Mouse (Mus musculus) forebrain, embryonic 14.5 days (tissue): ENCODE measurements at regions not wholly inside any gene's neighbourhood (a gene's known extent, or its start where the extent isn't known, plus 50 kb on each side); places are given as distances from the start of the nearest gene placed in this dataset.

ENCODE experiments used
- ATAC-seq: fragments of 200-750 bp; cut with Nextera tagmentation; 2 replicates; pipeline ENCODE4 v1.8.0; 2017; ENCODE audit warnings: mild to moderate bottlenecking, moderate library complexity
- DNase-seq: peaks from one replicate; pipeline ENCODE4 v3.0.0-alpha.2; 2015; ENCODE audit warnings: low spot score
- H3K27ac ChIP-seq: fragments of 300-500 bp; sonication (generic); 2 replicates; pipeline ENCODE4 v1.5.1; 2014; ENCODE audit warnings: low read depth, mild to moderate bottlenecking, control low read depth, low read length, moderate library complexity
- H3K27me3 ChIP-seq: fragments of 300-500 bp; sonication (generic); replicated peaks from 2 replicates; pipeline ENCODE4 v1.6.1; 2014; ENCODE audit warnings: low read length, control low read depth, mixed read lengths; ENCODE audit not compliant: control insufficient read depth, insufficient read depth
- H3K36me3 ChIP-seq: fragments of 300-500 bp; sonication (generic); 2 replicates; pipeline ENCODE4 v1.6.1; 2014; ENCODE audit warnings: low read length, control low read depth; ENCODE audit not compliant: control insufficient read depth, insufficient read depth
- H3K4me1 ChIP-seq: fragments of 300-500 bp; sonication (generic); 2 replicates; pipeline ENCODE4 v1.6.1; 2014; ENCODE audit warnings: antibody characterized with exemption, low read length, control low read depth; ENCODE audit not compliant: control insufficient read depth, insufficient read depth
- H3K4me2 ChIP-seq: fragments of 300-500 bp; sonication (generic); 2 replicates; pipeline ENCODE4 v1.6.1; 2014; ENCODE audit warnings: mild to moderate bottlenecking, control low read depth, low read length
- H3K4me3 ChIP-seq: fragments of 300-500 bp; sonication (generic); 2 replicates; pipeline ENCODE4 v1.5.1; 2014; ENCODE audit warnings: low read depth, low read length, control low read depth
- H3K9ac ChIP-seq: fragments of 300-500 bp; sonication (generic); 2 replicates; pipeline ENCODE4 v1.6.1; 2014; ENCODE audit warnings: mild to moderate bottlenecking, low read length, control low read depth, moderate library complexity
- H3K9me3 ChIP-seq: fragments of 300-500 bp; sonication (generic); replicated peaks from 2 replicates; pipeline ENCODE4 v1.6.1; 2016; ENCODE audit warnings: low read length, control low read depth, mixed read lengths; ENCODE audit not compliant: control insufficient read depth
- whole genome bisulfite sequencing: fragments of 180-500 bp; shearing (Covaris S2); extraction: QIAGEN DNeasy Blood & Tissue Kit; methylation state at CpG from one replicate; pipeline ENCODE4 v1.1.7; 2014; 5-methylcytosine and 5-hydroxymethylcytosine counted together

DNA sequence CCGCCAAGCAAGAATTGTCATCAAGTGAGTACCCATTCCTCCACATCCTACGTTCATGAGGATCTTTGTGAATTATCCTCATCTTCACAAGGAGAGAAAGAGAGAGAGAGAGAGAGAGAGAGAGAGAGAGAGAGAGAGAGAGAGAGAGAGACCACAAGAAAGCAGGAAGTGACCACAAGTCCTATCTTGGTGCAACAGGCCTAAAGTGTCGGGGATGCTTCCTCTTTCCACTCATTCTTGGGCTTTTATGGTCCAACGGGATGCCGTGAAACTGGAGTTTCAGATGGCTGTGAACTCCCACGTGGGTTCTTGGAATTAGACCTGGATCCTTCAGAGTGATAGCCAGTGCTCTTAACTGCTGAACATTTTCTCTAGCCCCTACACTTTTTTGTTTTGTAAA is 53.1 kb upstream of the Rai14 start:
- WGBS, result 93% methylated on average over 6 of the region's 6 CpGs
- DNase-seq (no peak), ATAC-seq (no peak)
- no peaks in the 10 kb centered on the region for H3K27me3 ChIP-seq
- no peak overlapping the region for H3K9ac ChIP-seq
- H3K4me2 ChIP-seq, result no peak overlapping the region
- no peaks in the 10 kb centered on the region for H3K4me1 ChIP-seq
- no peaks in the 10 kb centered on the region for H3K36me3 ChIP-seq
- H3K9me3 ChIP-seq, result no peaks in the 10 kb centered on the region
- no peak overlapping the region for H3K4me3 ChIP-seq
- H3K27ac ChIP-seq, result no peak overlapping the region

GRCm38 (mm10) chr15:10770410-10771310 is 56.2 kb upstream of the Rai14 start:
- Histone ChIP-seq H3K27ac (no peak overlapping the region), H3K9ac (no peak overlapping the region), H3K4me3 (no peak overlapping the region), H3K4me2 (no peak overlapping the region), H3K9me3 (no peaks in the 10 kb centered on the region), H3K36me3 (no peaks in the 10 kb centered on the region), H3K27me3 (no peaks in the 10 kb centered on the region), H3K4me1 (no peaks in the 10 kb centered on the region)
- ATAC-seq, result no peak
- WGBS, result 84% methylated on average over 5 of the region's 5 CpGs
- DNase-seq, result no peak

GRCm38 (mm10) chr15:10771311-10771690 is 56.9 kb upstream of the Rai14 start:
- Histone ChIP-seq H3K4me3 (no peak overlapping the region), H3K4me1 (no peaks in the 10 kb centered on the region), H3K36me3 (no peaks in the 10 kb centered on the region), H3K9me3 (no peaks in the 10 kb centered on the region), H3K27me3 (no peaks in the 10 kb centered on the region), H3K4me2 (no peak overlapping the region), H3K9ac (no peak overlapping the region), H3K27ac (no peak overlapping the region)
- no peak for DNase-seq
- no peak for ATAC-seq
- 63% methylated on average over 4 of the region's 4 CpGs for WGBS

- Histone ChIP-seq H3K4me2 (no peak overlapping the region), H3K9ac (no peak overlapping the region), H3K9me3 (no peaks in the 10 kb centered on the region), H3K27me3 (no peaks in the 10 kb centered on the region), H3K4me3 (no peak overlapping the region), H3K27ac (no peak overlapping the region), H3K4me1 (no peaks in the 10 kb centered on the region), H3K36me3 (no peaks in the 10 kb centered on the region)
- no peak for DNase-seq
- WGBS, result 89% methylated on average over 13 of the region's 13 CpGs
- no peak for ATAC-seq
Observed at GRCm38 (mm10) chr15:10779941-10780620, 65.7 kb upstream of the Rai14 start.

GRCm38 (mm10) chr15:10789371-10789770 is 74.9 kb upstream of the Rai14 start:
- Histone ChIP-seq H3K27ac (no peak overlapping the region), H3K4me1 (no peaks in the 10 kb centered on the region), H3K9ac (no peak overlapping the region), H3K4me3 (no peak overlapping the region), H3K27me3 (no peaks in the 10 kb centered on the region), H3K4me2 (no peak overlapping the region), H3K9me3 (no peaks in the 10 kb centered on the region), H3K36me3 (no peaks in the 10 kb centered on the region)
- DNase-seq, result no peak
- no peak for ATAC-seq
- WGBS, result 68% methylated on average over 6 of the region's 6 CpGs

DNA sequence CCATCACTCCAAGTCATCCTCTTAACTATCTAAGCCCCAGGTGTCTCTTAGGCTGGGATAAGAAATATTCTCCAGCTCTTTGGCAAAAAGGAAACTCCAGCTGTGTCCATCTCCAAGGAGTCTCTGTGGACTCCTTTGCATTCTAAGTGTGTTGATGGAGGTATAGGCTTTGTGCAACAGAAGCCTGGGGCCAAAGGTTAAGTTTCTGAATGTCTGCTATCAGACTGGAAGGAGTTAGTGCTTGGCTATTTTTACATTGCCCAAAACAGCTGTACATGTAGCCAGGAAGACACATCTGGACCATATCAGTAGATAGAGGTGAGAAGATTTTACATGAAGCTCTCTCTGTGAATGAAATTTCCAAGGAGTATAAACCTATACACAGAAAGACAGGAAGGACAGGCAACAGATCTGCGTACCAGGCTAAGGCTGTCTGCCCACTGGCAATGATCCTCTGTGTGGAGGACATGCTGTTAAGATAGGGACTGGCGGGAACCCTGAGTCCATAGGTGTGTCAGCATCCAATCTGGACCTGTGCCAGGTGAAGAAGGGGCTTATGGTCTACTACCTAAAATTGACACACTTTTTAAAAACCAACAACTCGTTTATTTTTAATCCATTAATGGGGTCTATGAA is 76.6 kb upstream of the Rai14 start:
- Histone ChIP-seq H3K9ac (no peak overlapping the region), H3K9me3 (no peaks in the 10 kb centered on the region), H3K4me3 (no peak overlapping the region), H3K27ac (no peak overlapping the region), H3K27me3 (no peaks in the 10 kb centered on the region), H3K36me3 (no peaks in the 10 kb centered on the region), H3K4me2 (no peak overlapping the region), H3K4me1 (no peaks in the 10 kb centered on the region)
- ATAC-seq, result no peak
- WGBS, result 76% methylated on average over 3 of the region's 3 CpGs
- DNase-seq, result no peak

DNA sequence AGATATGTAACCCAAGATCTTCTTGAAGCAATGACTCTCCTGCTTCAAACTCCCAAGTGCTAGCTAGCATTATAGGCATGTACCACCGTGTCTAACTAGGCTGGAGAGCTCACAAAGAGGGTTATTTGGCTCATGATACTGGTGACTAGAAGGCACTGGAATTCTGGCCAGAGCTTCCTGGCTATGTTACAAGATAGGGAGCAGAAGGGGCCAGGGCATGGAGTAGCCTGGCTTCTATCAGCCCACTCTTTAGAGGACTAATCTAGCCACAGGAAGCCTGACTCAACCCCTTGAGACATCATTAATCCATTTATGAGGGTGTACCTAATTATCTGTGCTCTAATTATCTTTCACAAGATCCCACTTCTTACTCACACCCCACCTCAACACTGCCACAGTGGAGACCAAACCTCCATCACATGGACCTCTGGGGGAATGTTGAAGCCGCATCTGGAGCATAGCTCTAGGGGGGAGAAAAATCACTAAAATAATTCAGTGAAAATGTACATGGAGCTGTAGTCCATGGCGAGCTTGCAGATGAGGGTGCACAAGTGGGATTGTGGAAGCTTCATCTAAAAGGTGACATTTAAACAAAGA is 77.2 kb upstream of the Rai14 start:
- Histone ChIP-seq H3K4me1 (no peaks in the 10 kb centered on the region), H3K9me3 (no peaks in the 10 kb centered on the region), H3K36me3 (no peaks in the 10 kb centered on the region), H3K27me3 (no peaks in the 10 kb centered on the region), H3K4me2 (no peak overlapping the region), H3K4me3 (no peak overlapping the region), H3K27ac (no peak overlapping the region), H3K9ac (no peak overlapping the region)
- ATAC-seq (no peak), DNase-seq (peak; percentile 5)
- 67% methylated on average over 3 of the region's 3 CpGs for WGBS

GRCm38 (mm10) chr15:10792156-10792555 is 77.7 kb upstream of the Rai14 start:
- Histone ChIP-seq H3K9ac (no peak overlapping the region), H3K36me3 (no peaks in the 10 kb centered on the region), H3K4me3 (no peak overlapping the region), H3K27me3 (no peaks in the 10 kb centered on the region), H3K9me3 (no peaks in the 10 kb centered on the region), H3K27ac (no peak overlapping the region), H3K4me2 (no peak overlapping the region), H3K4me1 (no peaks in the 10 kb centered on the region)
- WGBS, result 88% methylated on average over 7 of the region's 7 CpGs
- DNase-seq, result no peak
- no peak for ATAC-seq
